Mouse (Mus musculus): ENCODE measurements around the gene Cntfr. TPM values are rescaled to one million over a fixed set of nuclear protein-coding genes. Genes with fewer than 3 reads are reported as not detected.

Gene Cntfr
- polyA plus RNA-seq, 1 experiment from 2014 or later, result 8.6 TPM

DNA sequence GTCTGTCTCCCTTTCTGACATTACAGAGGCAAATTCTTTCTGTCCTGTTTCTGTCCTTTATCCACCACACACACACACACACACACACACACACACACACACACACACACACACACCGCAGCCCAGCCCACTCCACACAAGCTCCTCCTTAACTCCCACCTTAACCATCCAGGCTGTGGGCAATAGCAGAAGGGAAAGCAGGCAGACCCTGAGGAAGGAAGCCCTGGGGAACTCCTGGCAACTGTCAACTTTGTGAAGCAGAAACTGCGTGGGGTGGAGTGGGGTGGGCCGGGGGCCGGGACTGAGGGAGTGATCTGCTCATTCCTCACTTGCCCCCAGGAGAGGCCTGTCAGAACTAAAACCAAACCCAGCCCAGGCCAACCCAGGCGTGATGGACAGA is 25.4 kb downstream of the Cntfr start:
- Histone ChIP-seq H3K36me3 (ENCODE audit: insufficient read depth, low read length) (no peaks in the 10 kb centered on the region), H3K4me2 (ENCODE audit: low read length) (no peak overlapping the region), H3K27me3 (ENCODE audit: insufficient read depth, low read length) (no peaks in the 10 kb centered on the region), H3K9ac (ENCODE audit: low read depth, low read length) (no peak overlapping the region; the same call in 1 of the 2 replicates), H3K4me1 (replicated peaks; ENCODE audit: insufficient read depth, low read length) (peaks cover 24% of the 10 kb centered on the region), H3K27ac (no peak overlapping the region), H3K4me3 (replicated peaks; ENCODE audit: low read depth, low read length) (no peak overlapping the region), H3K9me3 (replicated peaks; ENCODE audit: low read length) (no peaks in the 10 kb centered on the region)
- TF ChIP-seq CTCF (IDR thresholded peaks at IDR 0.05; ENCODE audit: low read depth), result no peak
- ATAC-seq (replicated peaks; ENCODE audit: low FRiP score, low read depth) (no peak), DNase-seq (ENCODE audit: low spot score) (no peak)
- 22% methylated on average over 5 of the region's 5 CpGs for WGBS

DNA sequence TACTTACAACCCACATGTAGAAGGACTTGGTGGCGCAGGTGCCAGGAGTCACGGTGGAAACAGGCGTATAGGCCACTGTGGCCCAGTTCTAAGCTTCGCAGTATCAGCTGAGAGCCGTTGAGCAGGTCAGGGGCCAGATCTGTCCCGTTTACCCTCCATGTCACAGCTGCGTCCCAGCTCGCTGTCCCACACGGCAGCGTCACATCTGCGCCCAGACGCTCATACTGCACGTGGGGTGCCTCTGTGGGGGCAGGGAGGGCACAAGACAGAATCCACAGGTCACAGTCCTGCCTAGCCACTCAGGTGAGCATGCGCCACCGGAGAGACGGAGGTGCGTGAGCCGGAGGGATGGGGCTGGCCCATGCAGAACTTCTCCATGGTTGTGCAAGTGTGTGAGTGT is 26.1 kb downstream of the Cntfr start:
- no peak overlapping the region for H3K4me2 ChIP-seq (ENCODE audit: low read length)
- H3K27me3 ChIP-seq (ENCODE audit: insufficient read depth, low read length), result no peaks in the 10 kb centered on the region
- H3K4me3 ChIP-seq (replicated peaks; ENCODE audit: low read depth, low read length), result no peak overlapping the region
- no peaks in the 10 kb centered on the region for H3K36me3 ChIP-seq (ENCODE audit: insufficient read depth, low read length)
- no peak for ATAC-seq (replicated peaks; ENCODE audit: low FRiP score, low read depth)
- no peak overlapping the region for H3K27ac ChIP-seq
- WGBS, result 91% methylated on average over 18 of the region's 18 CpGs
- no peaks in the 10 kb centered on the region for H3K9me3 ChIP-seq (replicated peaks; ENCODE audit: low read length)
- H3K4me1 ChIP-seq (replicated peaks; ENCODE audit: insufficient read depth, low read length), result peaks cover 18% of the 10 kb centered on the region; the same call in 1 of the 2 replicates
- no peak for DNase-seq (ENCODE audit: low spot score)
- TF ChIP-seq CTCF (IDR thresholded peaks at IDR 0.05; ENCODE audit: low read depth), result no peak
- no peak overlapping the region for H3K9ac ChIP-seq (ENCODE audit: low read depth, low read length)

DNA sequence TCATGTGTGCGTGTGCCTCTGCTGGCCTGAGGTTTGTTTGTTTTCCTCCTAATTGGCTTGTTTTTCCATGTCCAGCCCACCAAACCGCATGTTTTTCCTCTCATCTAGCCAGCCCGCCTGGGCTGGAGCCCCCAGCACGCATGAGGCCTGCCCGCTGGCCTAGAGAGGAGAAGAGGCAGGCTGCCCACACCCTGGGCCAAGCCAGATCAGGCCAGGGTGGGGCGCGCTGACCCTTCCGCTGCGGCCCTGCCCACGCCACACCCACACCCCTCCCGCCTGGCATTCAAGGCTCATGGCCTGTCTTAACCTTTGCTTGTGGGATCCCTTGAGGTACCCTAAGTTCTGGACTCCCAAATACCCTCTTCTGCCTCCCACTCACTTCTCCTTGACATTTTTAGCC is 30.2 kb downstream of the Cntfr start:
- ATAC-seq (replicated peaks; ENCODE audit: low FRiP score, low read depth), result no peak
- 53% methylated on average over 11 of the region's 11 CpGs for WGBS
- Histone ChIP-seq H3K9me3 (replicated peaks; ENCODE audit: low read length) (no peaks in the 10 kb centered on the region), H3K4me2 (ENCODE audit: low read length) (no peak overlapping the region), H3K4me1 (replicated peaks; ENCODE audit: insufficient read depth, low read length) (peaks cover 36% of the 10 kb centered on the region), H3K27ac (no peak overlapping the region), H3K9ac (ENCODE audit: low read depth, low read length) (no peak overlapping the region), H3K27me3 (ENCODE audit: insufficient read depth, low read length) (no peaks in the 10 kb centered on the region), H3K36me3 (ENCODE audit: insufficient read depth, low read length) (no peaks in the 10 kb centered on the region), H3K4me3 (replicated peaks; ENCODE audit: low read depth, low read length) (no peak overlapping the region)
- no peak for TF ChIP-seq CTCF (IDR thresholded peaks at IDR 0.05; ENCODE audit: low read depth)
- no peak for DNase-seq (ENCODE audit: low spot score)

DNA sequence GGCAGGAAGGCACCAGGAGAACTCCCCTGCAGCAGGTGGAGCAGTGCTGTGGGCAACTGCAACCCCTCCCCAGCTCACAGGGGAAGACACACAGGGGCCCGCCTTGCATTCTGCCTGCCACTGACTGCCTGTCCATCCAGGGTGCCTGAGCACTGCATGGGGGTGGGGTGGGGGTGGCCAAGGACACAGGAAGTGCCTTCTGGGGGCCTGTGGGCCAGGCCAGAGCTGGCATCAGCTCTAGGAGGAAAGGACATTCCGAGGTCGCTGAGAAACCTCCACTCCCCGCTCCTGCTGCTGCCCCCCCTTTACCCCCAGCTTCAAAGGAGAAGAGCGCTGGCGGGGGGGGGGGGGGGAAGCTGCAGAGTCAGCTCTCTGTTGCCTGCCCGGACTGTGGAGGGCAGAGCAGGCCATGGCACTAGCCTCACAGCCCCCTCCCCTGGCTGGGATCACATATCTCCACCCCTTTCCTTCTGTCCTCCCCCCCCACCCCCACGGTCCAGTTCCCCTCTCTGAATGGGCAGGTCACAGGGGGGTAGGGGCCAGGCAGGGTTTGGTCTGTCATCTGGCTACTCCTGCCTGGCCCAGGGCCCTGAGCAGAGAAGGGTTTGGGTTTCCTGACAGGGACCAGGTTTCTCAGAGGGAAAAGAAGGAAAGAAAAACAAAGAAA is 31.7 kb downstream of the Cntfr start:
- H3K4me1 ChIP-seq (replicated peaks; ENCODE audit: insufficient read depth, low read length), result peaks cover 41% of the 10 kb centered on the region
- H3K9ac ChIP-seq (ENCODE audit: low read depth, low read length), result no peak overlapping the region
- no peaks in the 10 kb centered on the region for H3K36me3 ChIP-seq (ENCODE audit: insufficient read depth, low read length)
- H3K4me3 ChIP-seq (replicated peaks; ENCODE audit: low read depth, low read length), result no peak overlapping the region
- DNase-seq (ENCODE audit: low spot score) (peak; percentile 77), ATAC-seq (replicated peaks; ENCODE audit: low FRiP score, low read depth) (peak; percentile 50)
- H3K27ac ChIP-seq, result peak overlapping the region; percentile 54
- peak overlapping the region; percentile 23 for H3K4me2 ChIP-seq (ENCODE audit: low read length)
- H3K27me3 ChIP-seq (ENCODE audit: insufficient read depth, low read length), result no peaks in the 10 kb centered on the region
- TF ChIP-seq CTCF (IDR thresholded peaks at IDR 0.05; ENCODE audit: low read depth), result no peak
- no peaks in the 10 kb centered on the region for H3K9me3 ChIP-seq (replicated peaks; ENCODE audit: low read length)
- 6% methylated on average over 7 of the region's 8 CpGs for WGBS

DNA sequence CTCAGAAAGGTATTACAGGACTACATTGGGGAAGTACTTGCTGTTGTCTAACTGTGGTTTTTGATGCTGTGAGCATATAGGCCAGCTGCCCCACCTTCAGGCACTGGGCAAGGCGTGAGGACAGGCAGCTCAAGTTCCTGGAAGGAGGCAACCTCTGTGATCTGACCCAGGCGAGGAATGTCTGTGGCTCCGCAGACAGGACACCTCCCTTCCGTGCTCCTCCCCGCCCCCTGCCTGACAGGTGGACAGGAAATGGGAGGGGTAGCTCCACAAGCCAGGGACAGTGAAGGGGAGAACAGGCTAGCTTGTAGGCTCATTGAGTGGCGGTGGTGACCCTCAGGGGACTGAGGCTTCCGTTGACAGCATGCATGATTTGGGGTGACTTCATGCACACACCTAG is 32.4 kb downstream of the Cntfr start:
- TF ChIP-seq CTCF (IDR thresholded peaks at IDR 0.05; ENCODE audit: low read depth), result peak; percentile 21; the same call in 1 of the 2 replicates
- Histone ChIP-seq H3K36me3 (ENCODE audit: insufficient read depth, low read length) (no peaks in the 10 kb centered on the region), H3K27me3 (ENCODE audit: insufficient read depth, low read length) (no peaks in the 10 kb centered on the region), H3K4me3 (replicated peaks; ENCODE audit: low read depth, low read length) (no peak overlapping the region), H3K4me1 (replicated peaks; ENCODE audit: insufficient read depth, low read length) (peaks cover 41% of the 10 kb centered on the region), H3K4me2 (ENCODE audit: low read length) (no peak overlapping the region), H3K27ac (peak overlapping the region; percentile 54), H3K9me3 (replicated peaks; ENCODE audit: low read length) (no peaks in the 10 kb centered on the region), H3K9ac (ENCODE audit: low read depth, low read length) (no peak overlapping the region)
- peak; percentile 53 for DNase-seq (ENCODE audit: low spot score)
- peak; percentile 25; the same call in 1 of the 2 replicates for ATAC-seq (replicated peaks; ENCODE audit: low FRiP score, low read depth)
- 20% methylated on average over 7 of the region's 7 CpGs for WGBS

DNA sequence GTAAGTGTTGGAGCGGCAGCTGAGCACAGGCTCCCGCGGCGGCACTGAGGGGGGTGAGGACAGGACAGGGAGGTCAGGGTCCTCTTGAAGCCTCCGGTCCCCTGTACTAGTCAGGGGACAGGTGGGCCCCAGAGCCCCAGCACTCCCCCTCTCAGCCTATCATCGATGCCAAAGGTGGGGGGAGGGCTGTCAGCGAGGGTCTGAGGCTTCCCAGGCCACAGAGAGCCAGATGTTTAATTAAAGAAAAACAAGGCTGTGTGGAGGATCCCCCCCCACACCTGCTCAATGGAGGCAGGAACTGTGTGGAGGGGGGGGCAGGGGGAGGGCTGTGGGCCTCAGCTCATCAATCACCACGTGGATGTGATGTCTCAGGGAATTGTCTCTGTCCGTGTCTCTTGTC is 33.3 kb downstream of the Cntfr start:
- Histone ChIP-seq H3K4me1 (replicated peaks; ENCODE audit: insufficient read depth, low read length) (peaks cover 44% of the 10 kb centered on the region), H3K4me3 (replicated peaks; ENCODE audit: low read depth, low read length) (no peak overlapping the region), H3K4me2 (ENCODE audit: low read length) (no peak overlapping the region), H3K27ac (no peak overlapping the region), H3K27me3 (ENCODE audit: insufficient read depth, low read length) (no peaks in the 10 kb centered on the region), H3K36me3 (ENCODE audit: insufficient read depth, low read length) (no peaks in the 10 kb centered on the region), H3K9me3 (replicated peaks; ENCODE audit: low read length) (no peaks in the 10 kb centered on the region), H3K9ac (ENCODE audit: low read depth, low read length) (no peak overlapping the region)
- WGBS, result 29% methylated on average over 9 of the region's 9 CpGs
- TF ChIP-seq CTCF (IDR thresholded peaks at IDR 0.05; ENCODE audit: low read depth), result no peak
- DNase-seq (ENCODE audit: low spot score), result no peak
- no peak for ATAC-seq (replicated peaks; ENCODE audit: low FRiP score, low read depth)

DNA sequence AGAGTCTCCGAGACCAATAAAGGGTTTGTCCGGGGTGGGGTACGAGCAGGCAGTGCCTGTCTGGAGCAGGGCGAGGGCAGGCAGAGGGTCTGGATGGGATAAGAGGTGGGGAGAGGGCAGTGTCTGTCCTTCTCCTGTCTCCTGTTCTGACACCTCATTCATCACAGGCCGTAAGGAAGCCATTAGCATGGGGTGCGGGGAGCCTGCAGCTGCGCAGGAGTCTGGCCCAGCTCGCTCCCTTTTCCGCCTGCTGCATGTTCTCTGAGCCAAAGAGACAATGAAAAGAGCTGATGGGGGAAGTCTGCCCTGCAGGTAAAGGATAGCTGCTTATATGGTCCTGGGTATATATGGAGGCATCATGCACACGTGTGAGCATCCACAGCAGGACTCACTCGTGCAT is 34.2 kb downstream of the Cntfr start:
- no peak for ATAC-seq (replicated peaks; ENCODE audit: low FRiP score, low read depth)
- TF ChIP-seq CTCF (IDR thresholded peaks at IDR 0.05; ENCODE audit: low read depth), result no peak
- 65% methylated on average over 11 of the region's 11 CpGs for WGBS

More for the DNA sequence above, 34.2 kb downstream of the Cntfr start:
- no peak for DNase-seq (ENCODE audit: low spot score)
- H3K27me3 ChIP-seq (ENCODE audit: insufficient read depth, low read length), result no peaks in the 10 kb centered on the region
- H3K4me2 ChIP-seq (ENCODE audit: low read length), result no peak overlapping the region
- no peak overlapping the region for H3K27ac ChIP-seq
- no peaks in the 10 kb centered on the region for H3K36me3 ChIP-seq (ENCODE audit: insufficient read depth, low read length)
- H3K9me3 ChIP-seq (replicated peaks; ENCODE audit: low read length), result no peaks in the 10 kb centered on the region
- no peak overlapping the region for H3K9ac ChIP-seq (ENCODE audit: low read depth, low read length)
- peaks cover 44% of the 10 kb centered on the region for H3K4me1 ChIP-seq (replicated peaks; ENCODE audit: insufficient read depth, low read length)
- H3K4me3 ChIP-seq (replicated peaks; ENCODE audit: low read depth, low read length), result no peak overlapping the region
